Mouse (Mus musculus): ENCODE results near the gene Stx6. TPM values are rescaled to one million over a fixed set of nuclear protein-coding genes. Genes with fewer than 3 reads are reported as not detected.

Stx6 gene
- polyA plus RNA-seq, 1 experiment: 38.9 TPM

GRCm38 (mm10) chr1:155239169-155239568, 80.7 kb downstream of the Stx6 start:
- 39% methylated on average over 4 of the region's 4 CpGs for WGBS
- Histone ChIP-seq H3K4me3 (ENCODE audit: insufficient read depth, low read depth, low read length) (no peak overlapping the region), H3K27me3 (replicated peaks; ENCODE audit: control insufficient read depth, insufficient read depth, low read length) (no peaks in the 10 kb centered on the region), H3K36me3 (ENCODE audit: control insufficient read depth, insufficient read depth, low read length) (no peaks in the 10 kb centered on the region; the same call in 1 of the 2 replicates), H3K4me1 (ENCODE audit: control insufficient read depth, insufficient read depth, low read length) (peaks cover 50% of the 10 kb centered on the region), H3K27ac (ENCODE audit: insufficient read depth, low read depth, low read length) (peak overlapping the region; percentile 93)
- no peak for DNase-seq
- no peak for TF ChIP-seq CTCF (conservative IDR thresholded peaks at IDR 0.05; ENCODE audit: insufficient read depth, insufficient read length, low read depth, low read length)
- TF ChIP-seq POLR2A (IDR thresholded peaks at IDR 0.05; ENCODE audit: low read depth, low read length): no peak

GRCm38 (mm10) chr1:155239962-155240717, 81.6 kb downstream of the Stx6 start:
- TF ChIP-seq POLR2A (IDR thresholded peaks at IDR 0.05; ENCODE audit: low read depth, low read length) (no peak), CTCF (conservative IDR thresholded peaks at IDR 0.05; ENCODE audit: insufficient read depth, insufficient read length, low read depth, low read length) (no peak; the same call in 1 of the 2 replicates)
- peak overlapping the region; percentile 47 for H3K27ac ChIP-seq (ENCODE audit: insufficient read depth, low read depth, low read length)
- peaks cover 46% of the 10 kb centered on the region for H3K4me1 ChIP-seq (ENCODE audit: control insufficient read depth, insufficient read depth, low read length)
- no peak overlapping the region for H3K4me3 ChIP-seq (ENCODE audit: insufficient read depth, low read depth, low read length)
- 69% methylated on average over 6 of the region's 6 CpGs for WGBS
- no peaks in the 10 kb centered on the region; the same call in 1 of the 2 replicates for H3K36me3 ChIP-seq (ENCODE audit: control insufficient read depth, insufficient read depth, low read length)
- peak; percentile 52 for DNase-seq
- H3K27me3 ChIP-seq (replicated peaks; ENCODE audit: control insufficient read depth, insufficient read depth, low read length): no peaks in the 10 kb centered on the region

GRCm38 (mm10) chr1:155241701-155242487, 83.4 kb downstream of the Stx6 start:
- H3K27ac ChIP-seq (ENCODE audit: insufficient read depth, low read depth, low read length): peak overlapping the region; percentile 84
- peak overlapping the region; percentile 19; the same call in 1 of the 2 replicates for H3K4me3 ChIP-seq (ENCODE audit: insufficient read depth, low read depth, low read length)
- H3K36me3 ChIP-seq (ENCODE audit: control insufficient read depth, insufficient read depth, low read length): no peaks in the 10 kb centered on the region; the same call in 1 of the 2 replicates
- DNase-seq: no peak
- peaks cover 38% of the 10 kb centered on the region for H3K4me1 ChIP-seq (ENCODE audit: control insufficient read depth, insufficient read depth, low read length)
- H3K27me3 ChIP-seq (replicated peaks; ENCODE audit: control insufficient read depth, insufficient read depth, low read length): no peaks in the 10 kb centered on the region
- 60% methylated on average over 12 of the region's 12 CpGs for WGBS
- no peak for TF ChIP-seq POLR2A (IDR thresholded peaks at IDR 0.05; ENCODE audit: low read depth, low read length)
- no peak; the same call in 1 of the 2 replicates for TF ChIP-seq CTCF (conservative IDR thresholded peaks at IDR 0.05; ENCODE audit: insufficient read depth, insufficient read length, low read depth, low read length)

- Histone ChIP-seq H3K4me3 (ENCODE audit: insufficient read depth, low read depth, low read length) (peak overlapping the region; percentile 21; the same call in 1 of the 2 replicates), H3K4me1 (ENCODE audit: control insufficient read depth, insufficient read depth, low read length) (peaks cover 37% of the 10 kb centered on the region), H3K27ac (ENCODE audit: insufficient read depth, low read depth, low read length) (peak overlapping the region; percentile 84), H3K36me3 (ENCODE audit: control insufficient read depth, insufficient read depth, low read length) (no peaks in the 10 kb centered on the region; the same call in 1 of the 2 replicates), H3K27me3 (replicated peaks; ENCODE audit: control insufficient read depth, insufficient read depth, low read length) (no peaks in the 10 kb centered on the region)
- DNase-seq: peak; percentile 77
- TF ChIP-seq POLR2A (IDR thresholded peaks at IDR 0.05; ENCODE audit: low read depth, low read length) (no peak), CTCF (conservative IDR thresholded peaks at IDR 0.05; ENCODE audit: insufficient read depth, insufficient read length, low read depth, low read length) (no peak)
- WGBS: 23% methylated on average over 1 of the region's 1 CpGs
Measured at GRCm38 (mm10) chr1:155242488-155242745, 83.9 kb downstream of the Stx6 start.

- WGBS: 1% methylated on average over 83 of the region's 85 CpGs
- H3K27ac ChIP-seq (ENCODE audit: insufficient read depth, low read depth, low read length): peak within 1 kb of the TSS; percentile 94
- peaks cover 36% of the 10 kb centered on the region for H3K4me1 ChIP-seq (ENCODE audit: control insufficient read depth, insufficient read depth, low read length)
- H3K4me3 ChIP-seq (ENCODE audit: insufficient read depth, low read depth, low read length): peak within 1 kb of the TSS; percentile 81
- no peaks in the 10 kb centered on the region; the same call in 1 of the 2 replicates for H3K36me3 ChIP-seq (ENCODE audit: control insufficient read depth, insufficient read depth, low read length)
- peak; percentile 86 for DNase-seq
- TF ChIP-seq POLR2A (IDR thresholded peaks at IDR 0.05; ENCODE audit: low read depth, low read length) (no peak), CTCF (conservative IDR thresholded peaks at IDR 0.05; ENCODE audit: insufficient read depth, insufficient read length, low read depth, low read length) (no peak)
- H3K27me3 ChIP-seq (replicated peaks; ENCODE audit: control insufficient read depth, insufficient read depth, low read length): no peaks in the 10 kb centered on the region
Measured at GRCm38 (mm10) chr1:155243797-155244770, 85.6 kb downstream of the Stx6 start, which contains the start of gene BC034090. Gene BC034090, minus strand, starts transcription at chr1:155244444.

- Histone ChIP-seq H3K4me1 (ENCODE audit: control insufficient read depth, insufficient read depth, low read length) (peaks cover 32% of the 10 kb centered on the region), H3K27ac (ENCODE audit: insufficient read depth, low read depth, low read length) (peak overlapping the region; percentile 94), H3K27me3 (replicated peaks; ENCODE audit: control insufficient read depth, insufficient read depth, low read length) (no peaks in the 10 kb centered on the region), H3K4me3 (ENCODE audit: insufficient read depth, low read depth, low read length) (peak overlapping the region; percentile 81), H3K36me3 (ENCODE audit: control insufficient read depth, insufficient read depth, low read length) (no peaks in the 10 kb centered on the region; the same call in 1 of the 2 replicates)
- peak; percentile 60 for DNase-seq
- TF ChIP-seq POLR2A (IDR thresholded peaks at IDR 0.05; ENCODE audit: low read depth, low read length) (peak; percentile 26), CTCF (conservative IDR thresholded peaks at IDR 0.05; ENCODE audit: insufficient read depth, insufficient read length, low read depth, low read length) (no peak)
- WGBS: 6% methylated on average over 28 of the region's 29 CpGs
Measured at GRCm38 (mm10) chr1:155244771-155245211, 86.3 kb downstream of the Stx6 start.
